Mouse (Mus musculus): ENCODE measurements around the gene Mmp15. TPM values are rescaled to one million over a fixed set of nuclear protein-coding genes. Genes with fewer than 3 reads are reported as not detected.

The Mmp15 gene
- polyA plus RNA-seq, 1 experiment from 2014 or later, result 10.3 TPM

Other genes with a start within 250 kb of the Mmp15 start
- 8.9 and 10.7 TPM in 2 replicates for gene Kifc3, start 149.5 kb upstream of the Mmp15 start, polyA plus RNA-seq (2014; fragmentation: Nextera tagmentation; extraction: Ambion mirVana)
- 0.52 and 0.58 TPM in 2 replicates for gene Cngb1, start 45.7 kb upstream of the Mmp15 start, polyA plus RNA-seq (2014; fragmentation: Nextera tagmentation; extraction: Ambion mirVana)
- 0.80 and 1.0 TPM in 2 replicates for gene Tepp, start 41.7 kb upstream of the Mmp15 start, polyA plus RNA-seq (2014; fragmentation: Nextera tagmentation; extraction: Ambion mirVana)
- gene Zfp319, start 20.3 kb upstream of the Mmp15 start, polyA plus RNA-seq (2014; fragmentation: Nextera tagmentation; extraction: Ambion mirVana), result 11.5 and 14.4 TPM in 2 replicates
- gene Usb1, start 20.0 kb upstream of the Mmp15 start, polyA plus RNA-seq (2014; fragmentation: Nextera tagmentation; extraction: Ambion mirVana), result 40.0 and 45.8 TPM in 2 replicates
- gene Cfap20, start 82.6 kb downstream of the Mmp15 start, polyA plus RNA-seq (2014; fragmentation: Nextera tagmentation; extraction: Ambion mirVana), result 137 and 152 TPM in 2 replicates
- 14.3 and 15.5 TPM in 2 replicates for gene Csnk2a2, start 137.8 kb downstream of the Mmp15 start, polyA plus RNA-seq (2014; fragmentation: Nextera tagmentation; extraction: Ambion mirVana)
- gene Ccdc113, start 181.8 kb downstream of the Mmp15 start, polyA plus RNA-seq (2014; fragmentation: Nextera tagmentation; extraction: Ambion mirVana), result 1.9 and 2.2 TPM in 2 replicates
- not detected in 2 replicates for gene Prss54, start 224.1 kb downstream of the Mmp15 start, polyA plus RNA-seq (2014; fragmentation: Nextera tagmentation; extraction: Ambion mirVana)